Mouse (Mus musculus) embryonic facial prominence, embryonic 11.5 days (tissue): ENCODE measurements around the gene Gm49378. TPM values are rescaled to one million over a fixed set of nuclear protein-coding genes. Genes with fewer than 3 reads are reported as not detected.

ENCODE experiments used
- ATAC-seq: fragments of 200-750 bp; cut with Nextera tagmentation; replicated peaks from 2 replicates; pipeline ENCODE4 v1.8.0; 2017; ENCODE audit warnings: low read depth; ENCODE audit not compliant: insufficient number of reproducible peaks, low FRiP score, low TSS enrichment
- DNase-seq: peaks from one replicate; pipeline ENCODE4 v3.0.0-alpha.2; 2015; ENCODE audit warnings: low spot score
- H3K27ac ChIP-seq: fragments of 300-500 bp; sonication (generic); replicated peaks from 2 replicates; pipeline ENCODE4 v1.5.1; 2014; ENCODE audit warnings: mild to moderate bottlenecking, low read depth, low read length, control low read depth
- H3K27me3 ChIP-seq: fragments of 300-500 bp; sonication (generic); 2 replicates; pipeline ENCODE4 v1.6.1; 2014; ENCODE audit warnings: mild to moderate bottlenecking, low read length, moderate library complexity, mixed read lengths; ENCODE audit not compliant: control insufficient read depth, insufficient read depth
- H3K36me3 ChIP-seq: fragments of 300-500 bp; sonication (generic); replicated peaks from 2 replicates; pipeline ENCODE4 v1.6.1; 2014; ENCODE audit warnings: low read depth, mild to moderate bottlenecking, low read length, moderate library complexity, mixed read lengths; ENCODE audit not compliant: control insufficient read depth, insufficient read depth
- H3K4me1 ChIP-seq: fragments of 300-500 bp; sonication (generic); 2 replicates; pipeline ENCODE4 v1.6.1; 2014; ENCODE audit warnings: low read length, mixed read lengths; ENCODE audit not compliant: control insufficient read depth, insufficient read depth
- H3K4me2 ChIP-seq: fragments of 300-500 bp; sonication (generic); 2 replicates; pipeline ENCODE4 v1.6.1; 2014; ENCODE audit warnings: low read depth, mild to moderate bottlenecking, control low read depth, low read length, moderate library complexity
- H3K4me3 ChIP-seq: fragments of 300-500 bp; sonication (generic); 2 replicates; pipeline ENCODE4 v1.5.1; 2014; ENCODE audit warnings: low read depth, low read length, control low read depth
- H3K9ac ChIP-seq: fragments of 300-500 bp; sonication (generic); replicated peaks from 2 replicates; pipeline ENCODE4 v1.6.1; 2014; ENCODE audit warnings: mild to moderate bottlenecking, control low read depth, low read length
- H3K9me3 ChIP-seq: fragments of 300-500 bp; sonication (generic); replicated peaks from 2 replicates; pipeline ENCODE4 v1.6.1; 2016; ENCODE audit warnings: mild to moderate bottlenecking, low read length, inconsistent platforms, mixed read lengths; ENCODE audit not compliant: control insufficient read depth
- WGBS: fragments of 180-500 bp; shearing (Covaris S2); extraction: QIAGEN DNeasy Blood & Tissue Kit; methylation state at CpG from one replicate; pipeline ENCODE4 v1.1.7; 2014; 5-methylcytosine and 5-hydroxymethylcytosine counted together
- polyA plus RNA-seq: library from polyadenylated mRNA; unstranded; fragments of >200 nt; fragmentation: Nextera tagmentation; extraction: Ambion mirVana; gene quantifications from 2 replicates; pipeline ENCODE4 v1.2.1, GENCODE M21; 2014

The Gm49378 gene
- polyA plus RNA-seq, 1 experiment from 2014 or later = 3.5 TPM

DNA sequence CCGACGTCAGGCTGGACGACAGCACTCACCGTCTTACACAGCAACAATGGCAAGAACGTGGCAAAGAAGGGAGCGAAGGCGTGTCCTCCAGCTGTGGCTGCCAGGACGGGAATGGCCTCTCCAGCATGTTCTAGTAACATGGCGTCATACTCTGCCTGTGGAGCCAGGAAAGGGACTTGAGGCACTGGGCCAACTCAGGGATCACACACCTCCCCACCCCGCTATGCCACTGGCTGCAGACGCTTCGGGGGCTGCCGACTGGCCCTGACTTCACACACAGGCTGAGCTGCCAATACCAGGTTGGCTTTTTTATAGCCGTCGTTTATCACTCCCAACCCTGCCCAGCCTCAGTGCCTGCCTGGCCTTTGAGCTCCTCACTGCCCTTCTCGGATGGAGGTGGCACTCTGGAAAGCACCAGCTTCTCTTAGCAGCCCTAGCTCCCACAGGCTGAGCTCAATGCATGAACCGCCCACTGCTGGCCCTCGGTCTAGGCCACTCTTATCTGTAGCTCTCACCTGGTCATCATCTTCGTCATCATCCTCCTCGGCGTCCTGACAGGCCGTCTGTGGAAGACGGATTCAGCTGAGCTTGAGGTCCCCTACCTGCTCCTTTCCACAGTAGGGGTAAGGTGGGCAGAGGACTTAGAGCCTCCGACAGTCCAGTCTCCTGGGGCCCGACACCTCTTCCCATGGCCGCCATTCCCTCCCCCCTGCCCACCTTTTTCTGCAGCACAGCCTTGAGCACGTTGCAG lies 9.4 kb downstream of the Gm49378 start:
- ATAC-seq = no peak
- 93% methylated on average over 27 of the region's 27 CpGs for WGBS
- DNase-seq = no peak
- H3K9ac ChIP-seq = no peak overlapping the region
- no peak overlapping the region for H3K4me3 ChIP-seq
- H3K27ac ChIP-seq = no peak overlapping the region
- H3K36me3 ChIP-seq = peaks cover 14% of the 10 kb centered on the region
- H3K9me3 ChIP-seq = no peaks in the 10 kb centered on the region
- H3K4me2 ChIP-seq = no peak overlapping the region
- no peaks in the 10 kb centered on the region for H3K27me3 ChIP-seq
- no peaks in the 10 kb centered on the region for H3K4me1 ChIP-seq

GRCm38 (mm10) chr14:55618486-55619195 lies 19.1 kb downstream of the Gm49378 start:
- WGBS = 47% methylated on average over 22 of the region's 22 CpGs
- Histone ChIP-seq H3K4me1 (no peaks in the 10 kb centered on the region), H3K9ac (0 out of 2 replicates have a peak overlapping the region, but pooled peaks have one; percentile 22), H3K36me3 (no peaks in the 10 kb centered on the region), H3K9me3 (no peaks in the 10 kb centered on the region), H3K4me2 (peak overlapping the region; percentile 23), H3K27ac (no peak overlapping the region), H3K4me3 (peak overlapping the region; percentile 19), H3K27me3 (no peaks in the 10 kb centered on the region)
- no peak for DNase-seq
- ATAC-seq = no peak

GRCm38 (mm10) chr14:55617822-55618221 lies 19.9 kb downstream of the Gm49378 start, which contains the start of gene Rec8:
Gene Rec8 (plus strand): TSS chr14:55618037.
- H3K27ac ChIP-seq = no peak within 1 kb of the TSS
- no peaks in the 10 kb centered on the region for H3K36me3 ChIP-seq
- H3K4me2 ChIP-seq = peak within 1 kb of the TSS; percentile 23
- DNase-seq (peak; percentile 65), ATAC-seq (peak; percentile 81)
- H3K4me3 ChIP-seq = peak within 1 kb of the TSS; percentile 19
- no peaks in the 10 kb centered on the region for H3K9me3 ChIP-seq
- H3K9ac ChIP-seq = 0 out of 2 replicates have a peak within 1 kb of the TSS, but pooled peaks have one; percentile 22
- no peaks in the 10 kb centered on the region for H3K4me1 ChIP-seq
- WGBS = 25% methylated on average over 21 of the region's 21 CpGs
- H3K27me3 ChIP-seq = no peaks in the 10 kb centered on the region

DNA sequence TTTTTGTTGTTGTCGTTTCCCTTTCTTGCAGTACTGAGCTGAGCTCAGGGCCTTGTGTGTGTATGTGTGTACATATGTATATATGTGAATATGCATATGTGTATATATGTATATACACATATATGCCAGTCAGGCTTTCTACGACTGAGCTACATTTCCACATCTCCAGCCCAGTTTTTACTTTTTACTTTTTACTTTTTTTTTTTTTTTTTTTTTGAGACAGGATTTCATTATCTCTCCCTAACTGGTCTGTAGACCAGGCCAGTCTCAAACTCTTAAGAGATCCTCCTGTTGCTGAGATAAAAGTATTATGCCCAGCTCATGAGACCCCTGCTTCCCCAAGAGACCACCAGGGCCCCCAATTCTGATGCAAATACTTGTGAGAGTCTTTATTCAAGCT lies 20.9 kb downstream of the Gm49378 start:
- Histone ChIP-seq H3K9ac (no peak overlapping the region), H3K27ac (no peak overlapping the region), H3K27me3 (no peaks in the 10 kb centered on the region), H3K4me2 (no peak overlapping the region), H3K4me3 (no peak overlapping the region), H3K36me3 (no peaks in the 10 kb centered on the region), H3K4me1 (no peaks in the 10 kb centered on the region), H3K9me3 (no peaks in the 10 kb centered on the region)
- 82% methylated on average over 2 of the region's 2 CpGs for WGBS
- no peak for ATAC-seq
- no peak for DNase-seq

GRCm38 (mm10) chr14:55615876-55616275 lies 21.8 kb downstream of the Gm49378 start:
- H3K36me3 ChIP-seq = no peaks in the 10 kb centered on the region
- no peaks in the 10 kb centered on the region for H3K4me1 ChIP-seq
- H3K27ac ChIP-seq = no peak overlapping the region
- no peaks in the 10 kb centered on the region for H3K9me3 ChIP-seq
- 22% methylated on average over 2 of the region's 2 CpGs for WGBS
- ATAC-seq (no peak), DNase-seq (no peak)
- no peak overlapping the region for H3K4me2 ChIP-seq
- H3K27me3 ChIP-seq = no peaks in the 10 kb centered on the region
- H3K4me3 ChIP-seq = no peak overlapping the region
- H3K9ac ChIP-seq = no peak overlapping the region

GRCm38 (mm10) chr14:55614565-55615178 lies 23.0 kb downstream of the Gm49378 start:
- H3K9ac ChIP-seq = no peak overlapping the region
- 79% methylated on average over 7 of the region's 7 CpGs for WGBS
- DNase-seq (no peak), ATAC-seq (no peak)
- no peak overlapping the region for H3K27ac ChIP-seq
- H3K4me3 ChIP-seq = no peak overlapping the region
- no peaks in the 10 kb centered on the region for H3K36me3 ChIP-seq
- H3K9me3 ChIP-seq = no peaks in the 10 kb centered on the region
- no peaks in the 10 kb centered on the region for H3K4me1 ChIP-seq
- no peak overlapping the region for H3K4me2 ChIP-seq
- no peaks in the 10 kb centered on the region for H3K27me3 ChIP-seq

DNA sequence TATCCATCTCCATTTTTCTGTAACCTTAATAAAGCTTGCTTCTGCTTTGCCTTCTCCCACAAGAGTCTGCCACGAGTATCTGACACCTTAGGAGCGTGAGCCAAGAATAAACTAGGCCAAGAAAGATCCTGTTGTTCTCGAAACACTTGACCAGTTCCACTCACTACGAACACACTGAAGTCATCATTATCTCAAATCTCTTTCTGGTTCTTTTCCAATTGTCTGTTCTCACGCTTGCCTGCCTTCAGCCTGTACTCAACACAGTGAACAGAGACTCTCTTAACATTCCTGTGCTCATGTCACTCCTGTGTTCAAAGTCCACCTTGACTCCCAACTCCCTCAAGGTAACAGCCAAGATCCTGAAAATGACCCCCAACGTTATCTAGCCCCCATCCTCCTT lies 24.3 kb downstream of the Gm49378 start:
- no peak for DNase-seq
- Histone ChIP-seq H3K36me3 (no peaks in the 10 kb centered on the region; the same call in 1 of the 2 replicates), H3K27me3 (no peaks in the 10 kb centered on the region), H3K27ac (no peak overlapping the region), H3K9ac (no peak overlapping the region), H3K9me3 (no peaks in the 10 kb centered on the region), H3K4me3 (no peak overlapping the region), H3K4me1 (no peaks in the 10 kb centered on the region), H3K4me2 (no peak overlapping the region)
- WGBS = 79% methylated on average over 6 of the region's 6 CpGs
- no peak for ATAC-seq

DNA sequence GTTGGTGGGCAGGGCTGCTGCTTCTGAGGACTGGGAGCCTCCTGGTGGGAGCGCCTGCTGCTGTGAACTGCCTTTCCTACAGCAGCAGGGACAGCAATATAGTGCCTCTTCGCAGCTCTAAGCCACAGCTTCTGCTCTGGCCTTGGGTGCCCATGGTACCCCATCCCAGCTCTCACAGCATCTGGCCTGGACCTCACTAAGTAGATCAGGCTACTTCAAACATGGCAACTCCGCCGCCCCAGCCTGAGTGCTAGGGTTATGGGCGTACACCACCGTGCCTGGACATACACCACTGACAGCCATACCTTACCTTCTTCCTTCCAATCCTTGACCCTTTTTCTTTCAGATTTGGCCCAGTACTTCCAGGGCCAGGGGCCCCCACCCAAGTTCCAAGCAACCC lies 29.4 kb downstream of the Gm49378 start:
- Histone ChIP-seq H3K9me3 (no peaks in the 10 kb centered on the region), H3K4me1 (no peaks in the 10 kb centered on the region; the same call in 1 of the 2 replicates), H3K36me3 (peaks cover 3% of the 10 kb centered on the region), H3K27ac (no peak overlapping the region), H3K9ac (no peak overlapping the region), H3K4me2 (no peak overlapping the region), H3K4me3 (no peak overlapping the region), H3K27me3 (no peaks in the 10 kb centered on the region)
- whole genome bisulfite sequencing = 90% methylated on average over 6 of the region's 6 CpGs
- no peak for ATAC-seq
- DNase-seq = no peak
